Mouse (Mus musculus) embryonic fibroblast, embryonic 13.5 days (primary cell): Measurements from ENCODE around the gene Atp2a2.

Experiments used
- CTCF ChIP-seq: IDR thresholded peaks from 2 replicates; pipeline ENCODE4 v1.5.1; 2011; ENCODE audit warnings: mild to moderate bottlenecking, control low read depth, low read length, moderate library complexity, borderline replicate concordance; ENCODE audit not compliant: insufficient read depth
- POLR2A ChIP-seq: IDR thresholded peaks from 2 replicates; pipeline ENCODE4 v1.6.1; 2011; ENCODE audit warnings: low read depth, mild to moderate bottlenecking, control low read depth, low read length, moderate library complexity

GRCm38 (mm10) chr5:122453188-122453587 lies 48.8 kb downstream of the Atp2a2 start:
- TF ChIP-seq CTCF (no peak), POLR2A (no peak)
